Mouse (Mus musculus) C2C12 (cell line): ENCODE data around the gene Cpm. TPM values are rescaled to one million over a fixed set of nuclear protein-coding genes. Genes with fewer than 3 reads are reported as not detected.

Source experiments
- H3K27me3 ChIP-seq: one replicate; pipeline ENCODE4 v1.6.1; 2011; ENCODE audit not compliant: control insufficient read depth, insufficient read depth, insufficient read length
- H3K36me3 ChIP-seq: one replicate; pipeline ENCODE4 v1.6.1; 2011; ENCODE audit not compliant: control insufficient read depth, insufficient read depth
- H3K4me3 ChIP-seq: one replicate; pipeline ENCODE4 v1.5.1; 2011; ENCODE audit warnings: mild to moderate bottlenecking, control low read depth; ENCODE audit not compliant: poor library complexity, insufficient read depth, severe bottlenecking
- H3K79me2 ChIP-seq: one replicate; pipeline ENCODE4 v1.6.1; 2011; ENCODE audit not compliant: control insufficient read depth, insufficient read depth
- H3K79me3 ChIP-seq: one replicate; pipeline ENCODE4 v1.6.1; 2011; ENCODE audit warnings: low read depth, control low read depth
- H3ac ChIP-seq: one replicate; pipeline ENCODE3; 2011; ENCODE audit warnings: low read depth; ENCODE audit not compliant: control insufficient read depth, insufficient read length
- CEBPB ChIP-seq: IDR thresholded peaks from one replicate; pipeline ENCODE4 v1.6.1; 2011; ENCODE audit warnings: low read depth, mild to moderate bottlenecking, control low read depth, moderate library complexity
- CTCF ChIP-seq: IDR thresholded peaks from one replicate; pipeline ENCODE4 v1.5.1; 2011; ENCODE audit not compliant: control insufficient read depth, insufficient read depth, insufficient read length
- FOSL1 ChIP-seq: IDR thresholded peaks from one replicate; pipeline ENCODE4 v1.8.0; 2011; ENCODE audit warnings: mild to moderate bottlenecking, low read length; ENCODE audit not compliant: poor library complexity, insufficient read depth, severe bottlenecking
- MAX ChIP-seq: IDR thresholded peaks from one replicate; pipeline ENCODE4 v1.6.1; 2011; ENCODE audit warnings: mild to moderate bottlenecking, control low read depth
- MYOD1 ChIP-seq: IDR thresholded peaks from one replicate; pipeline ENCODE4 v1.6.1; 2011; ENCODE audit warnings: low read depth; ENCODE audit not compliant: control insufficient read depth, insufficient read length
- MYOG ChIP-seq: IDR thresholded peaks from one replicate; pipeline ENCODE4 v1.6.1; 2011; ENCODE audit not compliant: control insufficient read depth, insufficient read length; ENCODE audit errors: extremely low read depth
- USF1 ChIP-seq: IDR thresholded peaks from one replicate; pipeline ENCODE4 v1.6.1; 2011; ENCODE audit warnings: low read depth, mild to moderate bottlenecking, control low read depth, moderate library complexity
- polyA plus RNA-seq: library from polyadenylated mRNA; unstranded; fragments of >200 nt; fragmentation: generic; extraction: Trizol; gene quantifications from one replicate; pipeline ENCODE4 v1.2.1, GENCODE M21; 2012; ENCODE audit warnings: missing spikeins

Gene Cpm
- polyA plus RNA-seq, 1 experiment = 0.06 TPM

GRCm38 (mm10) chr10:117608988-117609809 is 20.1 kb upstream of the Cpm start:
- peaks cover 4% of the 10 kb centered on the region for H3K27me3 ChIP-seq
- no peak overlapping the region for H3K4me3 ChIP-seq
- H3K79me3 ChIP-seq = no peaks in the 10 kb centered on the region
- H3ac ChIP-seq = no peak overlapping the region
- TF ChIP-seq MYOG = no peak
- TF ChIP-seq CEBPB = no peak
- TF ChIP-seq MAX = no peak
- TF ChIP-seq FOSL1 = no peak
- no peak for TF ChIP-seq MYOD1
- no peak for TF ChIP-seq USF1
- TF ChIP-seq CTCF = no peak
- no peaks in the 10 kb centered on the region for H3K79me2 ChIP-seq
- H3K36me3 ChIP-seq = no peaks in the 10 kb centered on the region

- Histone ChIP-seq H3K27me3 (peaks cover 6% of the 10 kb centered on the region), H3K36me3 (no peaks in the 10 kb centered on the region), H3K79me3 (no peaks in the 10 kb centered on the region), H3K4me3 (no peak overlapping the region), H3ac (no peak overlapping the region), H3K79me2 (no peaks in the 10 kb centered on the region)
- TF ChIP-seq CEBPB (no peak), CTCF (no peak), MYOD1 (no peak)
Measured at GRCm38 (mm10) chr10:117609810-117610090, 19.6 kb upstream of the Cpm start.

DNA sequence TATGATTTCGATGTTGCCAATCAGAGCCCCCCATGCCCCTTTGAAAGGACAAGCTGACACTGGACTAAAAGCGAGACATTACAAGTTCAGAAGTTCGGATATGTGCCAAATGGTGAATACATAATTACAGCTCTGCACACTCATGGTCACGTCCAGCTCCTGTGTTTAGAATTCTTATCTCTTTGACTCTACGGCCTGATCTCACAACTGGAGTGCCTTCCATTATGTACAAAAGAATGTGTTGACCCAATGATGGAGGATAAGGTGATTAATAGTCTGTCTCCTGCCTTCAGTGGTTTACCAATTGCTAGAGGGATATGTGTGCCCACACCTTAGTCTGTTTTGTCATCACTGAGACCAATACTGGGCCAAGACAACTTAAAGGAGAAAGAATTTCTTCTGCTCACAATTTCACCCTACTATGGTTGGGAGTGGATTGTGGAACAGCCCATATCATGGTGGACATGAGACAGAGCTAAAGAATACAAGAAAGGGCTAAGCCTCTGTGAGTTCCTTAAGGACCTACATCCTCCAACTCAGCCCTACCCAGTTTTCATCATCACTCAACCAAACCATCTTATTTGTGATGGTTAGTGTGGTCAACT is 19.0 kb upstream of the Cpm start:
- H3K36me3 ChIP-seq = no peaks in the 10 kb centered on the region
- H3K27me3 ChIP-seq = peaks cover 6% of the 10 kb centered on the region
- no peaks in the 10 kb centered on the region for H3K79me3 ChIP-seq
- no peaks in the 10 kb centered on the region for H3K79me2 ChIP-seq
- no peak overlapping the region for H3ac ChIP-seq
- TF ChIP-seq USF1 = no peak
- no peak for TF ChIP-seq CTCF
- no peak for TF ChIP-seq MYOG
- TF ChIP-seq MYOD1 = no peak
- TF ChIP-seq FOSL1 = no peak
- H3K4me3 ChIP-seq = no peak overlapping the region

DNA sequence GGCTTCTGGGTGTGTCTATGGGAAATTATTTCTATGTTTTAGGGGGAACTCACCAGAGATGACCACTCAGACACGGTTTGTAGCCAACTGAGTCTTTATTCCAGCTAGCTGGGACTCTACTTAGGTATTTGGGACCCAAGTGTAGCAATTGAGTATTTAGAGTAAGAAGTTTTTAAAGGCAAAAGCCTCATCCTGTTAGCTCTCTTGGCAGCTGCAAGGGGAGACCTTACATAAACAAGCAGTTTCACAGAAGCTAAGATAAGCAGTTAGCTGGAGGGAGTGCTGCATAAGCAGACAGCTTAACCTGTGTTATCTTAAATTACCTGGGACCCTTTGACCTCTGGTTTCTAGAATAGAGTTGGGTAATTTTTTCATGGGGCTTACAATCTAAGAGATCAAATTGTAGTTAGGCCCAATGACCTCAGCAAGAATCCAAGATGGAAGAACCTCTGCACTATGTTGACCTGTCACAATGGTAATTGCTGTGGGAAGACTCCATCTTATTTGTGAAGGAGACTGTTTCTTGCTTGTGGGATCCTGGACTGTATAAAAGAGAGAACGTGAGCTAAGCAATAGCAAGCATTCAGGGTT is 18.4 kb upstream of the Cpm start:
- Histone ChIP-seq H3K79me3 (no peaks in the 10 kb centered on the region), H3K27me3 (peaks cover 6% of the 10 kb centered on the region), H3ac (no peak overlapping the region), H3K4me3 (no peak overlapping the region), H3K36me3 (no peaks in the 10 kb centered on the region), H3K79me2 (no peaks in the 10 kb centered on the region)
- TF ChIP-seq USF1 = no peak
- TF ChIP-seq MYOG = no peak
- TF ChIP-seq MYOD1 = no peak

GRCm38 (mm10) chr10:117611503-117611902 is 17.8 kb upstream of the Cpm start:
- peaks cover 6% of the 10 kb centered on the region for H3K27me3 ChIP-seq
- no peak overlapping the region for H3ac ChIP-seq
- H3K4me3 ChIP-seq = no peak overlapping the region
- H3K79me2 ChIP-seq = no peaks in the 10 kb centered on the region
- H3K79me3 ChIP-seq = no peaks in the 10 kb centered on the region
- TF ChIP-seq USF1 (no peak), MAX (no peak), MYOG (no peak), MYOD1 (no peak), CEBPB (no peak), CTCF (no peak), FOSL1 (no peak)
- H3K36me3 ChIP-seq = no peaks in the 10 kb centered on the region
